Mouse (Mus musculus) frontal cortex, postnatal 25 days (tissue): ENCODE data around the gene Padi6.
A peak's percentile ranks its signal among the peaks of the same experiment; 100 is the strongest.

Experiments used
- DNase-seq, 2 experiments: peaks; one replicate each; pipeline ENCODE4 v3.0.0; 2022; ENCODE audit warnings: low spot score in 2 of 2

The Padi6 gene

DNA sequence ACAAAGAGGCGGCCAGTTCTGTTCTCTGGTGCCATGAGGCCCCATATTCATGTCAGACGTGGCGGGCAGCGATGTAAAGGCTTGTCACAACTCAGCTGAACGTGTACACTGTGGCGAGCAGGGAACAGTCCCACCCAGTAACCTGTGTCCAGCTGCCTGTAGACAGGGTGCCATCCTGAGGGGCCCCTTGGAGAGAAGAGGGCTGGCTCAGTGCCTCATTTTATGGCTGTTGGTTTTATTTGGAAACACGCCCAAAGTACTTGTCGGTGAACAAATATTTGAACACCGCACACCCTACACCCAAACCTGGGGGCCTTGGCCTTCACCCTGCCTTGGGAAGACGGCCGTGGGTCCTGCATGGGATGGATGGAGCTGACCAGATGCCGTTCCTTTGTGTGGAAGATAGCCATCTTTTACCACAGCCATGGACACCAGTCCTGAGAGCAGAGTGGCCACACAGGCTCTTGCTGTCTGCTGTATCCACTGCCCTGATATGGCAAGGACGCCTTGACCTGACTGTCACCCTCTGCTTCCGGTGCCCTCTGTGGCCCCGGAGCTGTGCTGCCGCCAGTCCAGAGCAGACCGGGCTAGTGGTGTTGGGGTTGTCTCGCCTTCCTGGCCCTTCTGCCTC is 34.0 kb downstream of the Padi6 start:
- DNase-seq: no peak

GRCm38 (mm10) chr4:140707615-140708014 is 34.8 kb downstream of the Padi6 start:
- DNase-seq: no peak

DNA sequence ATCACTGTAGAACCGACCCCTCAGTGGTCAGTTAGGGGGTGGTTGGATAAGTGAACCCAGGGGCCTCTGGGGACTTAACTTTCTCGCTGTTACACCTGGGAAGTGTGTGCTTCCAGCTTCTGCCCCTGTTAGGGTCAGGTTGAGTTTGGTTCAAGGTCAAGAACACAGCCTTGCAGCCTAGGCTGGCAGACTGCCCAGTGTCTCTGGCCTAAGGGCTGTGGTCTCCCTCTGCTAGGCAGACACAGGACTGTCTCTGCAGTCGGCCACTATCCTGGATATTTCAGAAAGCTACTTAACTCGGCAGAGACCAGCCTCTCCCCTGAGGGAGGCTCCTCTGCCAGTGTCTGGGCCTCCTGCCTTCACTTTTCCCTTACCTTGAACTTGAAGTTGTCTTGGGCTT is 38.3 kb downstream of the Padi6 start:
- no peak for DNase-seq

DNA sequence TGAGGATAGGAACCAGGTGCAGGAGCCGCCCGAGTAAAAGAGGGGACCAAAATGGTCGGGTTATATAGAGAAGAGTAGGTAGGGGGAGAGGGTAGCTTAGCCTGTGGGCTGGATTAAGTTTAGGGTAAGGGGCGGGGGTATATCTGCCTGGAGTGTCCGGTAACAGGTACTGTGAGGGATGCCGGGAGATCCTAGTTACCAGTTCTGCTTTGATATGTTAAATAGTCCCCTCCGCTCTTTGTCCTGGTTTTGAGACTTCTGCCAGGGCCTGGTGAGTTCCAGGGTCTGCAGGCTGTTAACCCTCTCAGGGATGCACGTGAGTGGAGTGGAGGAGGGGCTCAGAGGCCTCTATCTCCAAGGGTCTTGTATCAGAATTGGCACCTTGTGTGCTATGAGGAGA is 38.8 kb downstream of the Padi6 start:
- DNase-seq: no peak

DNA sequence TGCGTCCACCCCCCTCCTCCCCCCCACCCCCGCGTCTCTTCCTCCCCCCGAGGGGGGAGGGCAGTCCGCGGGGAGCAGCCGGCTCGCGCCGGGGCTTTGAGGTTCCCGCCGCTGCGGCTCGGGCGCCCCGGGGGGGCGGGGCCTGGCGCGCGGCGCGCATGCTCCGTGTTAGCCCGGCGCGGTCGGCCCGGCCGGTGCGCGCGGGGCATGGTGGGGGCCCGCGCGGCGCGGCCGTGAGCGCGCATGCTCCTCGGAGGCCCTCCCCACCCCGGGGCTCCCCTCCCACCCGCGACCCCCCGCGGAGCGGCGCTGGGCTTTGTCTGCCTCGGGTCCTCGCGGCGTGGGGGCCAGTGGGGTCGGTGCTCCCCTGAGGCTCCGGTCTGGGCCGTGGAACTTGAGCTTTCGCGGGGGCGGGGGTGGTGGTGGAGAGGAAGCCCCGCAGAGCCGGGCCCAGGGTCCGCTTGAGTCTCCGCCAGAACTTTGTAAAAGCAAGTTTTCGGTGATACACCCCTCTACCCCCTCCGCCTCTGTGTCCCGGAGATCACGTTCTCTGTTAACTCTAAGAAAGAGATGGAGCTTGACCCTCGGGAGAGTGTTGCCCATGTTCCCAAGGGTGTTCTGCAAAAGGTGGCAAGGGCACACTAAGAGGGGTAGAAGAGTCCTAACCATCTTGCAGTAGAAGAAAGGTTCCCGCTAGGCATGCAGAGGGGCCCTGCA is 39.7 kb downstream of the Padi6 start:
- peak; percentile 37 to 54 for DNase-seq

- no peak for DNase-seq
These were observed 40.5 kb downstream of the Padi6 start for GRCm38 (mm10) chr4:140701716-140702561.

DNA sequence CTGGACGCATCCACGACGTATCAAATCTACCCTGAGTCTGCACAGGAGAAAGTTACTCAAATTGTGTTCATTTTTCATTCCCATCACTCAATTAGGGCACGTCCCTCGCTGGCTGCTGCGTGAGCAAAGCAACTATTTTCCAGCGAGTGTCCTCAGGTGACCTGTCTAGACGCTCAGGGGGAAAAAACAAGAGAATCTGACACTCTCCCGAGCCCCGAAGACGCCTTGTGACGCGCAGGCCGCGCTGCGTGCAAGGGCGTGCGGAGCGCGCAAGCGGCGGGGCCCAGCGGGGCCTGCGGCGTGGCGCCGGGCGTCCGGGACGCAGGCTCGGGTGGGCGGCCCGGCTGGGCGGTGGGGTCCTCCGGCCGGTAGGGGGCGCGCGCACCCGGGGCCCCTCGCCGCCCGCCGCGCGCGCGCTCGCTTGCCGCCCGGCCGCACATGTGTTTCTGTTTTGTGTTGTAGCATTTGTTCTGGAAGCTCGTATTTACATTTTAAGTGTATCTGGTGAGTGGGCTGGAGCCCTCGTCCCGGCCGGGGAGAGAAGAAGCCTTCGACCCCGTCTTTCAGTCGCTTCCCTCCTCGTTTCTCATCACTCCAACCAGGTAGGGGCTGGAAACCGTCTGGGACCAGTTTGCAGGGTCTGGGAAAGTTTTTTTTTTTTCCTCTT is 41.3 kb downstream of the Padi6 start:
- peak; percentile 55 to 71 for DNase-seq

DNA sequence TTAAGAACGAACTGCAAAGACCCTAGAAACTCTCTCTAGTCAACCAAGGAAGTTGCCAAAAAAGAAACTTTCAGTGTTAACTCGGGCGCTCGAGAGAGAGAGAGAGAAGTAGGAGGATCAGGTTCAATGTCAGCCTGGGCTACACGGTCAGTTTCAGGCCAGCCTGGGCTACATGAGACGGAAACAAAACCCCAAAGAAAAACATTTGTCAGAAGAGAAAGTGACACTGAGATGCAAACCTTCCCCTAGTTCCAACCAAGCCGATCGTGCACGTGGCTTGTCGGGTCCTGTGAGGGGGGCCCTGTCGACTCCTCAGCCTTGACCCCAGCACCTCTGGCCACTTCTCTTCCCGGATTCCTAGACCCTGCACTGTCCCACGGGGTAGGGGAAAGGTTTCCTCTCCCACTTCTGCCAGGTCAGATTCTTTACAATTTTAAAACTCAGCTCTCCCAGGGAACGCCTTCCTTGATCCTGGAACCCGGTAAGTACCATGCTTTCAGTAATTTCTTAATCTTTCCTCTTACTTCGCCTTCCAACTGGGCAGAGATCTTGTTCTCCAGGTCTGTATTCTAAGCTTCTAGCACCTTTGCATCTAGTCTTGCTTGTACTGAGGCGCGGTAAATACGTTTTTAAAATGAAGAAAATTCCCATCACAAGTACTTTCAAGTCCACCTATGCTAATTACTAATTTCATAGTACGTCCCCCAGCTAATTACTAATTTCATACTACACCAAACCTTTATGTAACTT is 42.0 kb downstream of the Padi6 start, which contains the start of gene Rcc2:
Gene Rcc2, plus strand, starts transcription at position 273 of the 750 bp plus-strand sequence.
- no peak for DNase-seq

- peak; percentile 30 to 41 for DNase-seq
These were observed 42.9 kb downstream of the Padi6 start for GRCm38 (mm10) chr4:140699441-140700127.

DNA sequence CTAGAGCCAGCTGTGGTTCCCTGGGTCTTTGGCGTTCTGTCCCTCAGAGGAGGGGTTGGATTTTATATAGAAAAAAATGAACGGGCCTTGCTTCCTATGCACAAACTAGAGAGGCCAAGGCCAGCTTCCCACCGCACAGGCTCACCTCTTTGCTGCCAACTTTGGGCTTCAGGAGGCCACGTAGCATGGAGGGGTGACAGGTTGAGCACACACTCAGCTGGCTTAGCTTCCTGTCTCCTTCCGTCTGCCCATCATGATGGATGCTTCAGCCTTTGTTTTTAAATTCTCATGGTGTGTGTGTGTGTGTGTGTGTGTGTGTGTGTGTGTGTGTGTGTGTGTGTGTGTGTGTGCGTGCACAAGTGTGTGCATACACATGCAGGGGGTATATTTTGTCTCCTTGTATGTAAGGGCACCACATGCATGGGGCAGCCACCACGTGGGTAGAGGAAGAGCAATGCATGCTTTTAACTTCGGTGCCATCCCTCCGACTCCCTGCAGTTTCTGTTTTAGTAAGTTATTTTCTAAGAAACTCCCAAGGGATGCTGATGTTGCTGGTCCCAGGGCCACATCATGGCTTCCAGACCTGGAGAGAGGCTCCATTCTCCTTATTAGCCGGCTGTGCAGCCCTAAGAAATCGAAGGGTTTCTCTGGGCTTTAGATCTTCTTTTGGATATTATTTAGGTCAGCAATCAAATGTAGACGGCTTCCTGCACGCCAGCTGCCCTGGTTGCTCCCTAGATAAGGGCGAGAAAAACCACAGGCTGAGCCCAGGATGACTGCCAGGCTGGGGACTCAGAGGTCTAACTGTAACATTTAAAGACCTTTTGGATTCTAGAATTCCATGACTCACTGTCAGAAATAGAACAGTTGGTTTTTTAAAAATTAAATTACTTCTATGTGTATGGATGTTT is 46.5 kb downstream of the Padi6 start:
- no peak for DNase-seq

DNA sequence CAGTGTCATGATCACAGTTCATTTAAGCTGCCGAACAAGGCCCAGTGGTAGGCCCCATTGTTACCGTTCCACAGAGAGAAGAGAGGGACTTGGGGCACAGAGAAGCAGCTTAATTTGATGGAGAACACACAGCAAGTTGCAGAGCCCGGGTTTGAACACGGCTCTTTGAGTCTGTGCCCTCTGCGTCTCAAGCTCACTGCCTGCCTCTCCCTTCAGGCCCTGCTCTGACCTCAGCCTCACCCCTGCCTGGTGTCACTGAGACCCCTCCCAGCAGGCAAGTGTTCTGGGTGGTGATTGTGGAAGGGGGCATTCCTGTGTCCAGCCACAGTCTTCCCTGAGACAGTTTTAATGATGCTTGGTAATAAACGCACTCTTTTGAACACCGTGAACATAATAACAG is 47.3 kb downstream of the Padi6 start:
- DNase-seq: no peak

GRCm38 (mm10) chr4:140694551-140695060 is 47.8 kb downstream of the Padi6 start:
- no peak for DNase-seq

DNA sequence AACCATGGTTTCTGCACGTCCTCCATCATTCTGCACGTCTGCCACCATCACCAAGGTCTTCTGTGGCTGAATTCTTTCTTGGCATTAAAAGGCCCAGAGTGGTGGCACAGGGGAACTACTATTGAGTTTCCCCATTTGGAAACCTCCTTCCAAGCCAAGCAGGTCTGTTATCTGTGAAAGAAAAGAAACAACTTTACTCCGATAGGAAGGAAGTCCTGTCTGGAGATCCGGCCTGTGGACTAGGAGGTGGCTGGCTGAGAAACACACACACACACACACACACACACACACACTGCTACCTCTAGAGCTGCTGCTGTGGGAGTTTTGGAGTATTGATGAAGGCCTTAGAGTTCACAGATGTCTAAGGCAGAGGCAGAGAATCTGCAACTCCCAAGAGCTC is 48.9 kb downstream of the Padi6 start:
- DNase-seq: no peak

- no peak for DNase-seq
These were observed 51.0 kb downstream of the Padi6 start for GRCm38 (mm10) chr4:140691481-140691880.

DNA sequence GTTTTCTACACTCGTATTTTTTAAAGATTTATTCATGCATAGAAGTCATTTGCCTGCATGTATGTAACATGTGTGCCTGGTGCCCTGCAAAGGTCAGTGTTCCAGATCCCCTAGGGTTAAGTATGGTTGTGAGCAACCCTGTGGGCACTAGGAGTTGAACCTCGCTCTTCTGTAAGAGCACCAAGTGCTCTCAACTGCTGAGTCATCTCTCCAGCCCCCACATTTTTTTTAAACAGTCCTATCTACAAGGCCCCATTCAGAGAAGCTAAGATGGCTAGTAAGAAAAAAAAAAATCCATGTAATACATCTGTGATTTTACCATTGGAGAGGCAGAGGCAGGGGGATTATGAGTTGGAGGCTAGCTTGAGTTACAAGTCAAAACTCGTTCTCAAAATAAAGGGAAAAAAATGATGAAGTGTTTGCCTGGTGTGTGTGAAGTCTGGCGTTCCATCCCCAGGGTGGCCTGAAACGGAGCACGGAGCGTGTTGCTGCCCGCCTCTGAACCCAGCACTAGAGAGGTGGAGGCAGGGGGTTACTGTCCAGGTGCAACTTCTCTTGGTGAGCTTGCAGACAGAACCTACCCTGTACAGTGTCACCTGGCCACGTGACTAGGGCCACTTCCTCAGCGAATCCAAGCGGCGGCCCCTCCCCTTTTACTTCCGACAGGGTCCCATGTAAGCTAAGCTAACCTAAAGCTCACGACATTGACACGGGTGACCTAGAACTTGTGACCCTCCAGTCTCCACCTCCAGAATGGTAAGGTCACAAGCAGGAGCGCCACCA is 52.4 kb downstream of the Padi6 start:
- DNase-seq: no peak

DNA sequence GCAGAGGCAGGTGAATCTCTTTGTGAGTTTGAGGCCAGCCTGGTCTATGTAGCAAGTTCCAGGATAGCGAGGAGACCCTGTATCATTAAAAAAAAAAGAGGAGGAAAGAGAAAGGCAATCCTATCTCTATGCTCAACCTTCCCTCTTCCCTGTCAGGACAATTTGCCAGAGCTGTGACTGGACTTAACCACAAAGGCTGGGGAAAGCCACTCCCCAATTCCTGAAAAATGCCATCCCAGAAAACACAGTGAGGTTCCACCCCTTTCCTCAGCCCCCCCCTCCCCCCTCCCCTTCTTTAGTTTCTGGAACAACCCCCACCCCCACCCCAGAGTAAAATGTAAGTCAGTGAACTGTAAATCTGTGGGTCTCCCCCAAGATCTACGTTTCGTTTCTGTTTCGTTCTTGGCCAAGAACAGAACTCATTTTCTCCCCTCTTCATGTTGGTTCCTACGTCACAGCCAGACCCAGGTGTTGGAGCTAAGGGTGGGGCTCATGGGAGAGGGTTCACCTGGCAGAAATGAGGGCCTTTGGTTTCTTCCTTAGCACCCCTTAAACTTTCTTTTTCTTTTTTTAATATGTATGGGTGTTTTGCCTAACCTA is 53.5 kb downstream of the Padi6 start:
- DNase-seq: no peak

GRCm38 (mm10) chr4:140688044-140688825 is 54.2 kb downstream of the Padi6 start:
- DNase-seq: no peak
